Mouse (Mus musculus) cerebellum, adult 2 months (tissue): ENCODE data around the gene Otud7b.

ENCODE experiments used
- CTCF ChIP-seq: fragments of 200-500 bp; IDR thresholded peaks from 2 replicates; pipeline ENCODE4 v1.5.1; 2011; ENCODE audit warnings: low read depth, mild to moderate bottlenecking, control low read depth, low read length, moderate library complexity, borderline replicate concordance; ENCODE audit not compliant: insufficient read depth
- POLR2A ChIP-seq: fragments of 200-500 bp; IDR thresholded peaks from 2 replicates; pipeline ENCODE4 v1.6.1; 2011; ENCODE audit warnings: low read length, control low read depth, borderline replicate concordance; ENCODE audit not compliant: insufficient read depth

- TF ChIP-seq CTCF (no peak), POLR2A (no peak)
Measured at GRCm38 (mm10) chr3:96163040-96163439, 58.7 kb downstream of the Otud7b start.
